ENCODE assay signal across 16 mouse cellular contexts in genomic region chr4:125718429-125719140, GRCm38 (mm10).
DNase-seq lines count a peak whose midpoint lies in the region; ATAC-seq lines count a peak whose summit lies in the region.
"Had no signal": no experiment of that assay in that cellular context is flagged by ENCODE, and none has a peak within 500 bp of the region (broad histone marks: within the 10 kb centered on the region; RNA-seq: fewer than 3 reads in every experiment).

No protein-coding gene starts in this region.

- 26% methylated on average over 18 of the region's 18 CpGs for WGBS in forebrain, embryonic 13.5 days
- 49% methylated on average over 18 of the region's 18 CpGs for WGBS in forebrain, embryonic 10.5 days
- 21% methylated on average over 18 of the region's 18 CpGs for WGBS in forebrain, embryonic 15.5 days
- WGBS in midbrain, embryonic 14.5 days, result 23% methylated on average over 18 of the region's 18 CpGs
- WGBS in liver, embryonic 12.5 days (ENCODE audit: insufficient replicate concordance), result 37% methylated on average over 18 of the region's 18 CpGs

- no peak overlapping the region for H3K4me3 ChIP-seq in forebrain, embryonic 13.5 days
- H3K4me3 ChIP-seq in forebrain, embryonic 10.5 days, result no peak overlapping the region
- no peak overlapping the region for H3K4me3 ChIP-seq in forebrain, embryonic 15.5 days
- H3K4me3 ChIP-seq in midbrain, embryonic 14.5 days (replicated peaks; ENCODE audit: low read depth, low read length), result no peak overlapping the region
- no peak overlapping the region for H3K4me3 ChIP-seq in liver, embryonic 12.5 days
- H3K4me3 ChIP-seq: gastrocnemius, adult 2 months; heart, embryonic 12.5 days; limb, embryonic 15.5 days; lung, embryonic 15.5 days had no signal

- H3K4me2 ChIP-seq in forebrain, embryonic 13.5 days, result peak overlapping the region; percentile 33
- H3K4me2 ChIP-seq in forebrain, embryonic 15.5 days (replicated peaks), result no peak overlapping the region
- H3K4me2 ChIP-seq in midbrain, embryonic 14.5 days (ENCODE audit: low read length), result no peak overlapping the region
- H3K4me2 ChIP-seq in liver, embryonic 12.5 days, result no peak overlapping the region
- H3K4me2 ChIP-seq: heart, embryonic 12.5 days; limb, embryonic 15.5 days; lung, embryonic 15.5 days had no signal

- DNase-seq in forebrain, embryonic 10.5 days (ENCODE audit: extremely low spot score, low spot score), result no peak
- DNase-seq in ES-CJ7 (ENCODE audit: low read depth, low spot score), result peak; percentile 33
- peak; percentile 54 for DNase-seq in midbrain, embryonic 14.5 days
- no peak for DNase-seq in natural killer cell, adult 2 months (ENCODE audit: low spot score in 2 of 2)
- DNase-seq in layer of hippocampus, adult 8-10 months (ENCODE audit: low spot score in 2 of 2), result no peak
- DNase-seq: cerebellum, postnatal 10 days; gastrocnemius, adult 2 months; kidney, postnatal 14 days; thymus, postnatal 4 days had no signal

- peaks cover 23% of the 10 kb centered on the region for H3K27me3 ChIP-seq in forebrain, embryonic 13.5 days
- peaks cover 77% of the 10 kb centered on the region for H3K27me3 ChIP-seq in forebrain, embryonic 10.5 days (ENCODE audit: poor library complexity, severe bottlenecking)
- peaks cover 6% of the 10 kb centered on the region; the same call in 1 of the 2 replicates for H3K27me3 ChIP-seq in forebrain, embryonic 15.5 days
- H3K27me3 ChIP-seq in midbrain, embryonic 14.5 days (ENCODE audit: control insufficient read depth, insufficient read depth, low read length), result no peaks in the 10 kb centered on the region
- no peaks in the 10 kb centered on the region for H3K27me3 ChIP-seq in liver, embryonic 12.5 days (replicated peaks)
- H3K27me3 ChIP-seq: lung, embryonic 15.5 days had no signal

- H3K36me3 ChIP-seq in forebrain, embryonic 13.5 days (ENCODE audit: poor library complexity, severe bottlenecking), result no peaks in the 10 kb centered on the region
- no peaks in the 10 kb centered on the region for H3K36me3 ChIP-seq in forebrain, embryonic 10.5 days (replicated peaks)
- no peaks in the 10 kb centered on the region for H3K36me3 ChIP-seq in forebrain, embryonic 15.5 days
- no peaks in the 10 kb centered on the region for H3K36me3 ChIP-seq in midbrain, embryonic 14.5 days (ENCODE audit: control insufficient read depth, insufficient read depth, low read length)
- H3K36me3 ChIP-seq in liver, embryonic 12.5 days, result no peaks in the 10 kb centered on the region
- H3K36me3 ChIP-seq: heart, embryonic 12.5 days; limb, embryonic 15.5 days; lung, embryonic 15.5 days had no signal

- peaks cover 42% of the 10 kb centered on the region for H3K4me1 ChIP-seq in forebrain, embryonic 13.5 days
- peaks cover 40% of the 10 kb centered on the region for H3K4me1 ChIP-seq in forebrain, embryonic 10.5 days
- H3K4me1 ChIP-seq in forebrain, embryonic 15.5 days, result peaks cover 39% of the 10 kb centered on the region
- peaks cover 12% of the 10 kb centered on the region; the same call in 1 of the 2 replicates for H3K4me1 ChIP-seq in midbrain, embryonic 14.5 days (ENCODE audit: control insufficient read depth, insufficient read depth, low read length)
- H3K4me1 ChIP-seq in liver, embryonic 12.5 days, result no peaks in the 10 kb centered on the region
- H3K4me1 ChIP-seq: heart, embryonic 12.5 days; lung, embryonic 15.5 days had no signal

- no peaks in the 10 kb centered on the region for H3K9me3 ChIP-seq in forebrain, embryonic 13.5 days (replicated peaks)
- H3K9me3 ChIP-seq in forebrain, embryonic 10.5 days, result no peaks in the 10 kb centered on the region
- no peaks in the 10 kb centered on the region for H3K9me3 ChIP-seq in forebrain, embryonic 15.5 days
- H3K9me3 ChIP-seq in midbrain, embryonic 14.5 days (ENCODE audit: control insufficient read depth, low read length), result no peaks in the 10 kb centered on the region
- no peaks in the 10 kb centered on the region for H3K9me3 ChIP-seq in liver, embryonic 12.5 days (replicated peaks)
- H3K9me3 ChIP-seq: heart, embryonic 12.5 days; limb, embryonic 15.5 days; lung, embryonic 15.5 days had no signal

- H3K9ac ChIP-seq in forebrain, embryonic 13.5 days, result no peak overlapping the region
- no peak overlapping the region for H3K9ac ChIP-seq in forebrain, embryonic 15.5 days (replicated peaks)
- no peak overlapping the region for H3K9ac ChIP-seq in midbrain, embryonic 14.5 days (replicated peaks; ENCODE audit: low read length)
- no peak overlapping the region for H3K9ac ChIP-seq in liver, embryonic 12.5 days
- H3K9ac ChIP-seq: heart, embryonic 12.5 days; limb, embryonic 15.5 days; lung, embryonic 15.5 days had no signal

- peak; percentile 48; the same call in 1 of the 2 replicates for ATAC-seq in forebrain, embryonic 13.5 days
- ATAC-seq in forebrain, embryonic 15.5 days (replicated peaks), result peak; percentile 51; the same call in 1 of the 2 replicates
- no peak for ATAC-seq in midbrain, embryonic 14.5 days (ENCODE audit: low FRiP score, low TSS enrichment)
- ATAC-seq in liver, embryonic 12.5 days, result no peak

- no peak overlapping the region; the same call in 1 of the 2 replicates for H3K27ac ChIP-seq in forebrain, embryonic 13.5 days
- no peak overlapping the region for H3K27ac ChIP-seq in forebrain, embryonic 10.5 days
- peak overlapping the region; percentile 33; the same call in 1 of the 2 replicates for H3K27ac ChIP-seq in forebrain, embryonic 15.5 days (replicated peaks)
- no peak overlapping the region for H3K27ac ChIP-seq in midbrain, embryonic 14.5 days (replicated peaks; ENCODE audit: low read depth, low read length)
- H3K27ac ChIP-seq in liver, embryonic 12.5 days, result no peak overlapping the region
- H3K27ac ChIP-seq: gastrocnemius, adult 2 months; limb, embryonic 15.5 days; lung, embryonic 15.5 days; stomach, postnatal 0 days had no signal

Comparison
In these comparisons a context has a peak if more than half of its experiments do, and no peak if none do; other contexts are left out.
1. ATAC-seq: peak in forebrain, embryonic 13.5 days (single experiment) and forebrain, embryonic 15.5 days (single experiment); none in midbrain, embryonic 14.5 days (single experiment) and liver, embryonic 12.5 days (single experiment).
2. DNase-seq: peak in ES-CJ7 (single experiment) and midbrain, embryonic 14.5 days (single experiment); none in forebrain, embryonic 10.5 days (single experiment), natural killer cell, adult 2 months (0 of 2) and layer of hippocampus, adult 8-10 months (0 of 2).